Mouse (Mus musculus) frontal cortex, postnatal 14 days (tissue): ENCODE results near the gene Mrps11.

ENCODE experiments used
- DNase-seq, 2 experiments: peaks; one replicate each; pipeline ENCODE4 v3.0.0; 2022; ENCODE audit warnings: low spot score in 2 of 2

Gene Mrps11

GRCm38 (mm10) chr7:78793895-78794570 is 11.1 kb downstream of the Mrps11 start:
- DNase-seq, result no peak

- DNase-seq, result no peak
Measured at GRCm38 (mm10) chr7:78794571-78795092, 11.7 kb downstream of the Mrps11 start.

DNA sequence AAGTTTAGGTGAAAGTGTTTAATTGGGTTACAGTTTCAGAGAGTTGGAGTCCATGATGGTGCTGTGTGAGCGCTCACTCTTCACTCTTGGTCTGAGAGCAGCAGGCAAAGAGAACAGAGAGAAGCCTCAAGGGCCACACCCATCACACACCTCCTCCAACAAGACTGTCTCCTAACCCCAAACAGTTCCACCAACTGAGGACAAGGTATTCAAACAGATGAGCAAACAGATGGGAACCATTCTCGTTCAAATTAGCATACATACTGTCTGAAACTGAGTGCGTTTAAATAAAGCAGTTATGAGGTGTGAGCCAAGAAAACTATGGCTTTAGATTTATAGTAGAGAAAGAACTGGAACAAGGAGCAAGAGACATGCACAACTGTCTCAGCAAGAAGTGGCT is 13.7 kb downstream of the Mrps11 start:
- DNase-seq, result no peak

- peak; percentile 48 to 59 for DNase-seq
Measured at GRCm38 (mm10) chr7:78797843-78798455, 15.0 kb downstream of the Mrps11 start.

- DNase-seq, result no peak
Measured at GRCm38 (mm10) chr7:78799730-78800496, 17.0 kb downstream of the Mrps11 start.

GRCm38 (mm10) chr7:78803841-78804240 is 20.9 kb downstream of the Mrps11 start:
- DNase-seq, result no peak

GRCm38 (mm10) chr7:78807192-78807591 is 24.3 kb downstream of the Mrps11 start:
- no peak for DNase-seq

DNA sequence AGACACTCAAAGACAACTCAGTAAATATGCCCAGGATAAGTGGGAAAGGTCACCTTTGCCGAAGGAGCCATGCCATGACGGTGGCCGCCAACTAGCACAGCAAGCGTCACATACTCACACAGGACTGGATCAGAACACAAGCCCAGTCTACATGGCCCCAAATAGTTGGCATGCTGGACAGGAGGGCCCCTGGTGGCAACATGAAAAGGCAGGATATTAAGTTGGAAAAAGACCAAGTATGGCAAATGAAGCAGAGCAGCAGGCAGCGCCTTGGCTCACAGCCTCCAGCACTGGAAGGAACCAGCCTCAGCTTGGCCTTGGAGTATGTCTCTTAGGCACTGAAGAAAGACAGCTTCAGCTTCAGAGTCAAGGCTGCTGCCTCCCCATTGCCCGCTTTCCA is 30.9 kb downstream of the Mrps11 start:
- DNase-seq, result no peak

DNA sequence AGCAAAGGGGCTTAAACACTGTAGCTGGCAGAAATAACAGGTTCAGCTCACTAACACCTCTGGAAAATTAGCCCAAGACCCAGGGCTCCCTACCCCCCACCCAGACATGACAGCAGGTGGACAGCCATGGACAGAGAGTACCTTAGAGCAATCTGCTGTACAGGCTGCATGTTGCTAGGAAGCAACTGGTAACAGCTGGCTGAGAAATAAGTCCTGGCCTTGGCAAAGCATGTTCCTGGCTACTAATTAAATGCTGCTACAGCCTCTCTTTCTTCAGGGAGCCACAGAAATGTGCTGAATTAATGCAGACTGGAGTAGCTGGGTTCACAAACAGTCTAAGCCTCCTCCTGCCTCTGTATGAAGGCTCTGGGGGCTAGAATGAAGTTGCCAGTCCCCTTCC is 31.8 kb downstream of the Mrps11 start:
- DNase-seq, result no peak

DNA sequence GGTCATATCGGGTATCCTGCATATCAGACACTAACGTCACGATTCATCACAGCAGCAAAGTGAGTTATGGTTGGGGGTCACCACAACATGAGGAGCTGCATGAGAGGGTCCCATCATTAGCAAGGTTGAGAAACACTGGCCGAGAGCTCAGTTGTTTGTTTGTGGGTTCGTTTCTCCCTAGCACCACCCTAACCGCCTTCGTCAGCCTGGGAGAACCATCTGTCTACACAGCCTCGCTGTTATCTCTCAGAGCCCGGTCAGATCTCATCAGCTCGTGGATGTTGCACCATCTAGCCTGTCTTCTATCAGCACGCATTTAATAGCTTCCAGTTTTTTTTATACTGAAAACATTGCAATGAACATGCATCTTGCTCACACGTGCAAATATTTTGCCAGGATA is 35.4 kb downstream of the Mrps11 start:
- no peak for DNase-seq

DNA sequence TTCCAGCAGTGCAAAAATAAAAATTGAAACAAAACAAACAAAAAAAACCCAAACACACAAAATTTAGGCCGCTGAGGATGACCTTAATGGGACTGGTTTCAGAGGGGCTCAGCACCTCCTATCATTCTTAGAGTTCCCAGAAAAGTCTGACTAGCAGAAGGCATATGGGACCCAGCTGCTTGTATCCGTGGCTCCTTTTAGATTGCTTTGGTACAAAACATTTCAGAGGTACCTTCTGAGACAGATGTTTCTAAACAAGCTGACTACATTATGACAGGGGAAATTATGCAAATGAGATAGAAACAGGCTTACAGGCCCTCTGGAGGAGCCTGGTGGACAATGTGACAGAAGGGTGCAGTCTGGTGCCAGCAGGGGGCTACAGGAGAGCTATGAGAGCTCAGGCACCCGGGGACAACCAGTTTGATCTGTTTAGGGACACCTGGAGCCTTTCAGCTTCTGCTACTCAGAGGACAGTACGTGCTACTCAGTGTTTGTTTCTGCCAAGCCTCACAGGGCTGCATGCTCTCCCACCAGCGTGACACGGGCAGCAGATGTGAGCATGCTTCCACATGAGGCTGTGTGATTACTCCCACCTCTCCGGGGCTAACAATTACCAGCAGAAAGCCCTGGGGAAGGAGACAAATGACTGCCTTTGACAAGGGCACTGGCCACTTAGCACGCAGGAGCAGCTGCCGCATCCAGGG is 43.9 kb downstream of the Mrps11 start:
- no peak for DNase-seq

DNA sequence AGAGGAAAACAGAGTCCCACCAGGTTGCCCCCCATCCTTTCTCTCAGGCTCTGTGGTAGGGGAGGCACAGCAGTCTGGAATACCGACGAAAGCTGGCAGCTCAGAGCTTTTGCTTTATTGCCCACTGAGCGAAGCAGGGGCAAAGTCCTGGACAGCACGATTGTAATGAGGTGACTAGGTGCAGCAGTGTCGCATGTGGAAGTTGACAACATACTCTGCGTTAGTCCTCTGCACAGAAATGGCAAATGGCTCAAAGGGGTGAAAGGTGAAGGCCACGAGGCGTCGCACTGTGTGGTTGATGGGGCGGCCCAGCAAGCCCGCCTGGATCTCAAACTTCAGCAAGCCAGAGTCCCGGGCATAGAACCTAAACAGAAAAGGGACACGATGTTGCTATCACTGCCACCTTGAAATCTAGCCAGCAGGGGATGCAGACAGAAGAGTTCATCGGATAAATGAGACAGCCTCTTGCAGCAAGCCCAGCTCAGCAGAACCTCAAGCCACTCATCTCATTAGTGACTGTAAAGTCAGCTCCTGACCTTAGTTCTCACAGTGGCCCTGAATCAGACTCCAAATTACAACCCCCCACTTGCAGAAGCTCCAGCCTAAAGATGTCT is 44.9 kb downstream of the Mrps11 start:
- no peak for DNase-seq

GRCm38 (mm10) chr7:78835656-78836055 is 52.7 kb downstream of the Mrps11 start:
- DNase-seq, result no peak

DNA sequence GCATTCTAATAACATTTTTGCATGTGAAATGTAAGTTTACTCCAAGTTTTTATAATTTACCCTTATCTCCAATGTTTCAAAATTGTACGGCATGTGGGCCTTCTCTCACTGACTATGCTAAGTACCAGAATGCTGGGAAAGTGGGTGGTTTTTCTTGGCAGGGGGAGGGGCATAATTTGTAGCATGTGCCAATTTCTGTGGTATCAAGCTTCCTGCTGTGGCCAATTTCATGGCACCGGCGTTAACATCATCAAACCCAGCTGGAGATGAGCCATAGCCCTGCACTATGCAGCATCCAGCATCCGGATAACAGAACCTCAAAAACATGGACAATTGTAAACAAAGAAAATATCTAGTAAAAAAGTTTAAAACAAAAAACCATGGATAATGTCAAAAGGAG is 54.3 kb downstream of the Mrps11 start:
- no peak for DNase-seq

DNA sequence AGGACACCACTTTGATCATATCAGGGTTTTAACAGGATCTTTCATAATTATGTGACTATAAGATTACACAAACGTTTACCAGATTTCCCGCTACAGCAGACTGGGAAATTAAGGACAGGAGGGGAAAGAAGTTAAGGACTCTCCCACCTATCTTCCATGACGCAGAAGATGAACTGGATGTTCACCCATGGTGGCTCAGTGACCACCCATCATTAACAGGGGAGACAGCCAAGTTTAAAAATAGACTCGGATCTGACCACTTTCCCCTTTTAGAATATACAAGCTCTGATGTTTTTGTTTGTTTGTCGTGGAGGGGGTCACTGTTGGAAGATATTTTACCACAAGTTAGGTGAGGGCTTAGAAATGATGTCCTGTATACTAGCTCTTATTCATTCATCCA is 58.7 kb downstream of the Mrps11 start:
- no peak for DNase-seq
